Mouse (Mus musculus) intestine, postnatal 0 days (tissue): ENCODE results near the gene Iqsec1. TPM values are rescaled to one million over a fixed set of nuclear protein-coding genes. Genes with fewer than 3 reads are reported as not detected.
A peak's percentile ranks its signal among the peaks of the same experiment; 100 is the strongest.

Experiments
- ATAC-seq: fragments of 200-750 bp; cut with Nextera tagmentation; 2 replicates; pipeline ENCODE4 v1.8.0; 2017; ENCODE audit warnings: mild to moderate bottlenecking, moderate TSS enrichment, moderate library complexity
- H3K27ac ChIP-seq: fragments of 300-500 bp; sonication (generic); 2 replicates; pipeline ENCODE4 v1.5.1; 2014; ENCODE audit warnings: mild to moderate bottlenecking, low read depth, low read length, moderate library complexity
- H3K27me3 ChIP-seq: fragments of 300-500 bp; sonication (generic); replicated peaks from 2 replicates; pipeline ENCODE4 v1.6.1; 2014; ENCODE audit warnings: low read length, mixed read lengths; ENCODE audit not compliant: control insufficient read depth, insufficient read depth
- H3K36me3 ChIP-seq: fragments of 300-500 bp; sonication (generic); 2 replicates; pipeline ENCODE4 v1.6.1; 2014; ENCODE audit warnings: mild to moderate bottlenecking, moderate library complexity; ENCODE audit not compliant: control insufficient read depth, insufficient read depth
- H3K4me1 ChIP-seq: fragments of 300-500 bp; sonication (generic); replicated peaks from 2 replicates; pipeline ENCODE4 v1.6.1; 2014; ENCODE audit warnings: antibody characterized with exemption, low read length, mixed read lengths; ENCODE audit not compliant: control insufficient read depth, insufficient read depth
- H3K4me2 ChIP-seq: fragments of 300-500 bp; sonication (generic); replicated peaks from 2 replicates; pipeline ENCODE4 v1.6.1; 2014; ENCODE audit warnings: low read depth, mild to moderate bottlenecking, moderate library complexity
- H3K4me3 ChIP-seq: fragments of 300-500 bp; sonication (generic); 2 replicates; pipeline ENCODE4 v1.5.1; 2014; ENCODE audit warnings: low read depth, low read length
- H3K9ac ChIP-seq: fragments of 300-500 bp; sonication (generic); 2 replicates; pipeline ENCODE4 v1.6.1; 2014; ENCODE audit warnings: mild to moderate bottlenecking, low read depth, low read length
- H3K9me3 ChIP-seq: fragments of 300-500 bp; sonication (generic); 2 replicates; pipeline ENCODE4 v1.6.1; 2016; ENCODE audit warnings: mixed run types; ENCODE audit not compliant: control insufficient read depth
- CTCF ChIP-seq: sonication (generic); IDR thresholded peaks from 2 replicates; pipeline ENCODE4 v1.5.1; 2016; ENCODE audit warnings: low read depth, mild to moderate bottlenecking, control low read depth, antibody characterized with exemption, moderate library complexity
- WGBS: fragments of 180-500 bp; shearing (Covaris S2); extraction: QIAGEN DNeasy Blood & Tissue Kit; methylation state at CpG from one replicate; pipeline ENCODE4 v1.1.7; 2014; 5-methylcytosine and 5-hydroxymethylcytosine counted together
- polyA plus RNA-seq: library from polyadenylated mRNA; unstranded; fragments of >200 nt; fragmentation: Nextera tagmentation; extraction: Ambion mirVana; gene quantifications from 2 replicates; pipeline ENCODE4 v1.2.1, GENCODE M21; 2015

Iqsec1 gene
- polyA plus RNA-seq, 1 experiment from 2014 or later = 7.0 TPM

- no peaks in the 10 kb centered on the region for H3K36me3 ChIP-seq
- peaks cover 28% of the 10 kb centered on the region for H3K4me1 ChIP-seq
- H3K4me3 ChIP-seq = no peak overlapping the region
- H3K4me2 ChIP-seq = no peak overlapping the region
- WGBS = 15% methylated on average over 3 of the region's 3 CpGs
- H3K9ac ChIP-seq = no peak overlapping the region
- no peak for TF ChIP-seq CTCF
- no peaks in the 10 kb centered on the region for H3K27me3 ChIP-seq
- peak overlapping the region; percentile 76; the same call in 1 of the 2 replicates for H3K27ac ChIP-seq
- peak; percentile 29; the same call in 1 of the 2 replicates for ATAC-seq
- H3K9me3 ChIP-seq = no peaks in the 10 kb centered on the region
Observed at GRCm38 (mm10) chr6:90713650-90714049, 274.8 kb downstream of the Iqsec1 start.

- Histone ChIP-seq H3K27ac (peak overlapping the region; percentile 76), H3K4me2 (peak overlapping the region; percentile 21; the same call in 1 of the 2 replicates), H3K4me1 (peaks cover 28% of the 10 kb centered on the region), H3K9ac (no peak overlapping the region), H3K36me3 (no peaks in the 10 kb centered on the region), H3K27me3 (no peaks in the 10 kb centered on the region), H3K9me3 (no peaks in the 10 kb centered on the region), H3K4me3 (no peak overlapping the region)
- WGBS = 27% methylated on average over 8 of the region's 8 CpGs
- peak; percentile 59 for ATAC-seq
- no peak for TF ChIP-seq CTCF
Observed at GRCm38 (mm10) chr6:90712486-90713480, 275.7 kb downstream of the Iqsec1 start.

DNA sequence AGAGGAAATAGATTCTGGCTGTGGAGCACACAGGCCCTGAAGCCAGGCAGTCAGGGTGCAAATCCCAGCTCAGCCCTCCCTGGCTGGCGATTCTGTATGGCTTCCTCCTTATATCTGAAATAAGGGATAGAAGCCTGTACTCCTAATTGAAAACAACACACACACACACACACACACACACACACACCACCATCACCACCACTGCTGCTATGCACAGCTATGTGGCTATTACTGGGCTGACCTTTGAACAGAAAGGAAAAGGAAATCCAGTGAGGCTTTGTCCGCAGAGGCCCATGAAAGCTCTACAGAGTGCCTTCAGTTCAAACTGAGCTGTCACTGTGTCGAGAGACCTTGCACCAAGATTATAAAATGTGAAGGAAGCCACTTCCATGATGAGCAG is 276.4 kb downstream of the Iqsec1 start:
- Histone ChIP-seq H3K27ac (peak overlapping the region; percentile 76), H3K4me1 (peaks cover 28% of the 10 kb centered on the region)
- TF ChIP-seq CTCF = no peak

GRCm38 (mm10) chr6:90711476-90712035 is 276.9 kb downstream of the Iqsec1 start:
- Histone ChIP-seq H3K9me3 (no peaks in the 10 kb centered on the region), H3K27me3 (no peaks in the 10 kb centered on the region), H3K27ac (peak overlapping the region; percentile 76; the same call in 1 of the 2 replicates), H3K4me3 (no peak overlapping the region), H3K36me3 (no peaks in the 10 kb centered on the region), H3K9ac (no peak overlapping the region), H3K4me2 (no peak overlapping the region; the same call in 1 of the 2 replicates), H3K4me1 (peaks cover 30% of the 10 kb centered on the region)
- TF ChIP-seq CTCF = no peak
- 64% methylated on average over 12 of the region's 12 CpGs for WGBS
- ATAC-seq = no peak

More for the DNA sequence above, 276.4 kb downstream of the Iqsec1 start:
- H3K9ac ChIP-seq = no peak overlapping the region
- ATAC-seq = peak; percentile 46
- no peaks in the 10 kb centered on the region for H3K36me3 ChIP-seq
- peak overlapping the region; percentile 21; the same call in 1 of the 2 replicates for H3K4me2 ChIP-seq
- no peaks in the 10 kb centered on the region for H3K27me3 ChIP-seq
- no peak overlapping the region for H3K4me3 ChIP-seq
- H3K9me3 ChIP-seq = no peaks in the 10 kb centered on the region
- 31% methylated on average over 3 of the region's 3 CpGs for WGBS

- H3K4me1 ChIP-seq = peaks cover 35% of the 10 kb centered on the region
- no peak overlapping the region for H3K27ac ChIP-seq
- H3K4me2 ChIP-seq = no peak overlapping the region
- no peaks in the 10 kb centered on the region for H3K27me3 ChIP-seq
- H3K9ac ChIP-seq = no peak overlapping the region
- no peak overlapping the region for H3K4me3 ChIP-seq
- H3K9me3 ChIP-seq = no peaks in the 10 kb centered on the region
- no peaks in the 10 kb centered on the region for H3K36me3 ChIP-seq
- WGBS = 91% methylated on average over 5 of the region's 5 CpGs
- no peak for ATAC-seq
- no peak for TF ChIP-seq CTCF
Observed at GRCm38 (mm10) chr6:90710778-90711177, 277.7 kb downstream of the Iqsec1 start.
